Mouse (Mus musculus): ENCODE measurements around the gene Ntm. TPM values are rescaled to one million over a fixed set of nuclear protein-coding genes. Genes with fewer than 3 reads are reported as not detected.

Gene Ntm
- polyA plus RNA-seq, 1 experiment from 2014 or later: 7.8 TPM

- whole genome bisulfite sequencing: 59% methylated on average over 3 of the region's 3 CpGs
Observed at GRCm38 (mm10) chr9:29106771-29107170, 856.2 kb downstream of the Ntm start.

GRCm38 (mm10) chr9:29104442-29104841 lies 858.5 kb downstream of the Ntm start:
- WGBS: 90% methylated on average over 5 of the region's 5 CpGs
- no peak for DNase-seq (ENCODE audit: low spot score)
- Histone ChIP-seq H3K4me3 (no peak overlapping the region), H3K36me3 (no peaks in the 10 kb centered on the region), H3K4me1 (no peaks in the 10 kb centered on the region), H3K9me3 (replicated peaks) (no peaks in the 10 kb centered on the region), H3K27me3 (ENCODE audit: low read depth, poor library complexity, severe bottlenecking) (no peaks in the 10 kb centered on the region), H3K27ac (replicated peaks) (no peak overlapping the region)

More at GRCm38 (mm10) chr9:29106771-29107170, 856.2 kb downstream of the Ntm start:
- Histone ChIP-seq H3K36me3 (no peaks in the 10 kb centered on the region), H3K27ac (replicated peaks) (no peak overlapping the region), H3K9me3 (replicated peaks) (no peaks in the 10 kb centered on the region), H3K27me3 (ENCODE audit: low read depth, poor library complexity, severe bottlenecking) (no peaks in the 10 kb centered on the region), H3K4me1 (no peaks in the 10 kb centered on the region), H3K4me3 (no peak overlapping the region)
- DNase-seq (ENCODE audit: low spot score): no peak

GRCm38 (mm10) chr9:29103993-29104392 lies 858.9 kb downstream of the Ntm start:
- no peaks in the 10 kb centered on the region for H3K4me1 ChIP-seq
- no peaks in the 10 kb centered on the region for H3K9me3 ChIP-seq (replicated peaks)
- 84% methylated on average over 6 of the region's 6 CpGs for WGBS
- H3K4me3 ChIP-seq: no peak overlapping the region
- H3K36me3 ChIP-seq: no peaks in the 10 kb centered on the region
- no peak for DNase-seq (ENCODE audit: low spot score)
- H3K27me3 ChIP-seq (ENCODE audit: low read depth, poor library complexity, severe bottlenecking): no peaks in the 10 kb centered on the region
- H3K27ac ChIP-seq (replicated peaks): no peak overlapping the region

- Histone ChIP-seq H3K9me3 (replicated peaks) (no peaks in the 10 kb centered on the region), H3K36me3 (no peaks in the 10 kb centered on the region), H3K27ac (replicated peaks) (no peak overlapping the region), H3K27me3 (ENCODE audit: low read depth, poor library complexity, severe bottlenecking) (no peaks in the 10 kb centered on the region), H3K4me1 (no peaks in the 10 kb centered on the region), H3K4me3 (no peak overlapping the region)
- WGBS: 91% methylated on average over 5 of the region's 5 CpGs
- DNase-seq (ENCODE audit: low spot score): no peak
Observed at GRCm38 (mm10) chr9:29100624-29101023, 862.3 kb downstream of the Ntm start.

GRCm38 (mm10) chr9:29092443-29092842 lies 870.5 kb downstream of the Ntm start:
- Histone ChIP-seq H3K9me3 (replicated peaks) (no peaks in the 10 kb centered on the region), H3K27ac (replicated peaks) (no peak overlapping the region), H3K36me3 (no peaks in the 10 kb centered on the region), H3K4me3 (no peak overlapping the region), H3K27me3 (ENCODE audit: low read depth, poor library complexity, severe bottlenecking) (no peaks in the 10 kb centered on the region), H3K4me1 (peaks cover 6% of the 10 kb centered on the region)
- DNase-seq (ENCODE audit: low spot score): no peak

- WGBS: 58% methylated on average over 5 of the region's 5 CpGs
- no peaks in the 10 kb centered on the region for H3K36me3 ChIP-seq
- H3K4me3 ChIP-seq: no peak overlapping the region
- no peak overlapping the region for H3K27ac ChIP-seq (replicated peaks)
- no peak for DNase-seq (ENCODE audit: low spot score)
- H3K27me3 ChIP-seq (ENCODE audit: low read depth, poor library complexity, severe bottlenecking): no peaks in the 10 kb centered on the region
- no peaks in the 10 kb centered on the region for H3K9me3 ChIP-seq (replicated peaks)
- peaks cover 6% of the 10 kb centered on the region for H3K4me1 ChIP-seq
Observed at GRCm38 (mm10) chr9:29088657-29089056, 874.3 kb downstream of the Ntm start.

GRCm38 (mm10) chr9:29087656-29088055 lies 875.3 kb downstream of the Ntm start:
- DNase-seq (ENCODE audit: low spot score): no peak
- Histone ChIP-seq H3K36me3 (no peaks in the 10 kb centered on the region), H3K4me3 (no peak overlapping the region), H3K4me1 (peaks cover 6% of the 10 kb centered on the region), H3K9me3 (replicated peaks) (no peaks in the 10 kb centered on the region), H3K27me3 (ENCODE audit: low read depth, poor library complexity, severe bottlenecking) (no peaks in the 10 kb centered on the region), H3K27ac (replicated peaks) (no peak overlapping the region)
- 62% methylated on average over 4 of the region's 4 CpGs for WGBS

GRCm38 (mm10) chr9:29087171-29087570 lies 875.8 kb downstream of the Ntm start:
- Histone ChIP-seq H3K4me1 (peaks cover 1% of the 10 kb centered on the region), H3K27me3 (ENCODE audit: low read depth, poor library complexity, severe bottlenecking) (no peaks in the 10 kb centered on the region)

GRCm38 (mm10) chr9:29075924-29076577 lies 886.9 kb downstream of the Ntm start:
- no peaks in the 10 kb centered on the region for H3K9me3 ChIP-seq (replicated peaks)
- H3K4me1 ChIP-seq: 0 out of 2 replicates have a peak, but pooled peaks cover 7% of the 10 kb centered on the region
- no peaks in the 10 kb centered on the region for H3K27me3 ChIP-seq (ENCODE audit: low read depth, poor library complexity, severe bottlenecking)
- no peaks in the 10 kb centered on the region for H3K36me3 ChIP-seq
- H3K4me3 ChIP-seq: no peak overlapping the region
- WGBS: 95% methylated on average over 5 of the region's 5 CpGs
- no peak overlapping the region for H3K27ac ChIP-seq (replicated peaks)
- DNase-seq (ENCODE audit: low spot score): no peak

More at GRCm38 (mm10) chr9:29087171-29087570, 875.8 kb downstream of the Ntm start:
- H3K9me3 ChIP-seq (replicated peaks): no peaks in the 10 kb centered on the region
- no peak overlapping the region for H3K27ac ChIP-seq (replicated peaks)
- H3K4me3 ChIP-seq: no peak overlapping the region
- no peaks in the 10 kb centered on the region for H3K36me3 ChIP-seq
- no peak for DNase-seq (ENCODE audit: low spot score)

- WGBS: 92% methylated on average over 2 of the region's 2 CpGs
Observed at GRCm38 (mm10) chr9:29075243-29075642, 887.7 kb downstream of the Ntm start.

GRCm38 (mm10) chr9:29074494-29074893 lies 888.4 kb downstream of the Ntm start:
- 59% methylated on average over 2 of the region's 2 CpGs for WGBS

More at GRCm38 (mm10) chr9:29075243-29075642, 887.7 kb downstream of the Ntm start:
- DNase-seq (ENCODE audit: low spot score): no peak
- Histone ChIP-seq H3K9me3 (replicated peaks) (no peaks in the 10 kb centered on the region), H3K36me3 (no peaks in the 10 kb centered on the region), H3K27me3 (ENCODE audit: low read depth, poor library complexity, severe bottlenecking) (no peaks in the 10 kb centered on the region), H3K4me3 (no peak overlapping the region), H3K27ac (replicated peaks) (no peak overlapping the region), H3K4me1 (0 out of 2 replicates have a peak, but pooled peaks cover 7% of the 10 kb centered on the region)

GRCm38 (mm10) chr9:29071997-29072396 lies 890.9 kb downstream of the Ntm start:
- Histone ChIP-seq H3K4me3 (no peak overlapping the region), H3K27ac (replicated peaks) (no peak overlapping the region), H3K36me3 (no peaks in the 10 kb centered on the region), H3K4me1 (0 out of 2 replicates have a peak, but pooled peaks cover 7% of the 10 kb centered on the region), H3K9me3 (replicated peaks) (no peaks in the 10 kb centered on the region), H3K27me3 (ENCODE audit: low read depth, poor library complexity, severe bottlenecking) (no peaks in the 10 kb centered on the region)
- no peak for DNase-seq (ENCODE audit: low spot score)
- 87% methylated on average over 1 of the region's 1 CpGs for WGBS

More at GRCm38 (mm10) chr9:29074494-29074893, 888.4 kb downstream of the Ntm start:
- no peak for DNase-seq (ENCODE audit: low spot score)
- Histone ChIP-seq H3K27me3 (ENCODE audit: low read depth, poor library complexity, severe bottlenecking) (no peaks in the 10 kb centered on the region), H3K4me3 (no peak overlapping the region), H3K36me3 (no peaks in the 10 kb centered on the region), H3K4me1 (0 out of 2 replicates have a peak, but pooled peaks cover 7% of the 10 kb centered on the region), H3K9me3 (replicated peaks) (no peaks in the 10 kb centered on the region), H3K27ac (replicated peaks) (no peak overlapping the region)

- Histone ChIP-seq H3K27me3 (ENCODE audit: low read depth, poor library complexity, severe bottlenecking) (no peaks in the 10 kb centered on the region), H3K27ac (replicated peaks) (no peak overlapping the region), H3K4me1 (no peaks in the 10 kb centered on the region), H3K9me3 (replicated peaks) (no peaks in the 10 kb centered on the region), H3K36me3 (no peaks in the 10 kb centered on the region), H3K4me3 (no peak overlapping the region)
- 72% methylated on average over 5 of the region's 5 CpGs for WGBS
- no peak for DNase-seq (ENCODE audit: low spot score)
Observed at GRCm38 (mm10) chr9:29067572-29067971, 895.4 kb downstream of the Ntm start.
